ENCODE assay signal across 24 mouse cellular contexts in genomic region chr10:83781854-83782253, GRCm38 (mm10). TPM values are rescaled to one million over a fixed set of nuclear protein-coding genes. Genes with fewer than 3 reads are reported as not detected.
"Had no signal": no experiment of that assay in that cellular context is flagged by ENCODE, and none has a peak within 500 bp of the region (broad histone marks: within the 10 kb centered on the region; RNA-seq: fewer than 3 reads in every experiment).

No protein-coding gene starts in this region.

- H3K36me3 ChIP-seq: embryonic facial prominence, embryonic 10.5 days; embryonic facial prominence, embryonic 12.5 days; embryonic facial prominence, embryonic 13.5 days; embryonic facial prominence, embryonic 15.5 days; forebrain, embryonic 10.5 days; forebrain, embryonic 12.5 days; forebrain, embryonic 15.5 days had no signal

- H3K27ac ChIP-seq: embryonic facial prominence, embryonic 10.5 days; embryonic facial prominence, embryonic 12.5 days; embryonic facial prominence, embryonic 13.5 days; embryonic facial prominence, embryonic 15.5 days; forebrain, embryonic 10.5 days; forebrain, embryonic 12.5 days; forebrain, embryonic 13.5 days; forebrain, embryonic 15.5 days; gastrocnemius, adult 2 months; heart, adult 2 months had no signal

- ATAC-seq: forebrain, embryonic 13.5 days; forebrain, embryonic 14.5 days; forebrain, embryonic 15.5 days; forebrain, embryonic 16.5 days; forebrain, postnatal 0 days had no signal

- H3K4me1 ChIP-seq: forebrain, embryonic 10.5 days; forebrain, embryonic 12.5 days; forebrain, embryonic 13.5 days had no signal

- H3K4me3 ChIP-seq: embryonic facial prominence, embryonic 10.5 days; embryonic facial prominence, embryonic 12.5 days; embryonic facial prominence, embryonic 13.5 days; embryonic facial prominence, embryonic 15.5 days; erythroblast, embryonic 14.5 days; forebrain, embryonic 10.5 days; forebrain, embryonic 12.5 days; forebrain, embryonic 13.5 days; forebrain, embryonic 15.5 days; gastrocnemius, adult 2 months; heart, adult 2 months had no signal

- H3K27me3 ChIP-seq: embryonic facial prominence, embryonic 12.5 days; embryonic facial prominence, embryonic 13.5 days; embryonic facial prominence, embryonic 15.5 days; forebrain, embryonic 12.5 days; forebrain, embryonic 13.5 days; forebrain, embryonic 15.5 days had no signal

- H3K9me3 ChIP-seq: embryonic facial prominence, embryonic 12.5 days; embryonic facial prominence, embryonic 13.5 days; embryonic facial prominence, embryonic 15.5 days; forebrain, embryonic 13.5 days; forebrain, embryonic 15.5 days had no signal

- H3K9ac ChIP-seq: embryonic facial prominence, embryonic 12.5 days; embryonic facial prominence, embryonic 13.5 days; embryonic facial prominence, embryonic 15.5 days; forebrain, embryonic 12.5 days; forebrain, embryonic 13.5 days; forebrain, embryonic 15.5 days; forebrain, postnatal 0 days had no signal

- H3K4me2 ChIP-seq: embryonic facial prominence, embryonic 12.5 days; embryonic facial prominence, embryonic 13.5 days; embryonic facial prominence, embryonic 15.5 days; forebrain, embryonic 12.5 days; forebrain, embryonic 13.5 days; forebrain, embryonic 15.5 days had no signal

- DNase-seq: cerebellum, adult 8-10 months; cerebellum, adult 9-10 months; cerebellum, adult 9-11 months; cerebellum, postnatal 36 days; embryo, embryonic 11 days; forebrain, postnatal 0 days; gastrocnemius, adult 2 months; gastrocnemius, postnatal 10 days; gastrocnemius, postnatal 14 days; gastrocnemius, postnatal 25 days; gastrocnemius, postnatal 36 days; heart, adult 18-20 months; heart, adult 2 months had no signal

RNA-seq across cellular contexts. Expression of gene 1500009L16Rik, which starts 59.2 kb away (rescaled TPM):
- polyA plus RNA-seq: erythroblast, embryonic 14.5 days had no signal
